Mouse (Mus musculus) cerebellum, postnatal 4 days (tissue): ENCODE data around the gene Ankrd54.
"Not testable (repeated sequence)": the region's sequence is repeated elsewhere in the genome, so short reads cannot be mapped to it uniquely, and the experiment has no call there.

Experiments used
- DNase-seq, 2 experiments: peaks; one replicate each; pipeline ENCODE4 v3.0.0; 2022; ENCODE audit warnings: low spot score in 2 of 2, mixed read lengths in 1 of 2

The Ankrd54 gene

DNA sequence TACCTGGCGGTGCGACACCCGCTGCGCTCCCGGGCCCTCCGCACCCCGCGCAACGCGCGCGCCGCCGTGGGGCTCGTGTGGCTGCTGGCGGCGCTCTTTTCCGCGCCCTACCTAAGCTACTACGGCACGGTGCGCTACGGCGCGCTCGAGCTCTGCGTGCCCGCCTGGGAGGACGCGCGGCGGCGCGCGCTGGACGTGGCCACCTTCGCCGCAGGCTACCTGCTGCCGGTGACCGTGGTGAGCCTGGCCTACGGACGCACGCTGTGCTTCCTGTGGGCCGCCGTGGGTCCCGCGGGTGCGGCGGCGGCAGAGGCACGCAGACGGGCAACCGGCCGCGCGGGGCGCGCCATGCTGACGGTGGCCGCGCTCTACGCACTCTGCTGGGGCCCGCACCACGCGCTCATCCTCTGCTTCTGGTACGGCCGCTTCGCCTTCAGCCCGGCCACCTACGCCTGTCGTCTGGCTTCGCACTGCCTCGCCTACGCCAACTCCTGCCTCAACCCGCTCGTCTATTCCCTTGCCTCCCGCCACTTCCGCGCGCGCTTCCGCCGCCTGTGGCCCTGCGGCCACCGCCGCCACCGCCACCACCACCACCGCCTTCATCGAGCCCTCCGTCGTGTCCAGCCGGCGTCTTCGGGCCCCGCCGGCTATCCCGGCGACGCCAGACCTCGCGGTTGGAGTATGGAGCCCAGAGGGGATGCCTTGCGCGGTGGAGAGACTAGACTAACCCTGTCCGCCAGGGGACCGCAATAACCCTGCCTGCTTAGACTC is 19.8 kb downstream of the Ankrd54 start:
- no peak for DNase-seq

DNA sequence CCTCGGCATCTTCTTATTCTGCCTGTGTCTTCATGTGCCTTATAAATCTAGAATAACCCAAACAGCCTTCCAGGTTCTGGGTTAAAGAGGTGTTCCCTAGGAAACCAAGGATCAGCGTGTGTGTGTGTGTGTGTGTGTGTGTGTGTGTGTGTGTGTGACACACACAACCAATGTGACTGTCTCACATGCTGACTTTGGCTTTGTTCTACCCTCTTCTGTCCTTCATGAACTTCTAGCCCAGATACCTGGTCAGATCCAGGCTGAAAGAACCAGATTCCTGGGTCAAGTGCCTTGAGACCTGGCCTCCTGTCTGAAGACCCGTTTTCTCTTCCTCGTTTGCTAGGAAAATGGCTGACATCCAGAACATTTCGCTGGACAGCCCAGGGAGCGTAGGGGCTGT is 21.1 kb downstream of the Ankrd54 start, which contains the start of gene Galr3:
TSS of gene Galr3 (plus strand) at position 301 of the 400 bp plus-strand sequence.
- no peak for DNase-seq

DNA sequence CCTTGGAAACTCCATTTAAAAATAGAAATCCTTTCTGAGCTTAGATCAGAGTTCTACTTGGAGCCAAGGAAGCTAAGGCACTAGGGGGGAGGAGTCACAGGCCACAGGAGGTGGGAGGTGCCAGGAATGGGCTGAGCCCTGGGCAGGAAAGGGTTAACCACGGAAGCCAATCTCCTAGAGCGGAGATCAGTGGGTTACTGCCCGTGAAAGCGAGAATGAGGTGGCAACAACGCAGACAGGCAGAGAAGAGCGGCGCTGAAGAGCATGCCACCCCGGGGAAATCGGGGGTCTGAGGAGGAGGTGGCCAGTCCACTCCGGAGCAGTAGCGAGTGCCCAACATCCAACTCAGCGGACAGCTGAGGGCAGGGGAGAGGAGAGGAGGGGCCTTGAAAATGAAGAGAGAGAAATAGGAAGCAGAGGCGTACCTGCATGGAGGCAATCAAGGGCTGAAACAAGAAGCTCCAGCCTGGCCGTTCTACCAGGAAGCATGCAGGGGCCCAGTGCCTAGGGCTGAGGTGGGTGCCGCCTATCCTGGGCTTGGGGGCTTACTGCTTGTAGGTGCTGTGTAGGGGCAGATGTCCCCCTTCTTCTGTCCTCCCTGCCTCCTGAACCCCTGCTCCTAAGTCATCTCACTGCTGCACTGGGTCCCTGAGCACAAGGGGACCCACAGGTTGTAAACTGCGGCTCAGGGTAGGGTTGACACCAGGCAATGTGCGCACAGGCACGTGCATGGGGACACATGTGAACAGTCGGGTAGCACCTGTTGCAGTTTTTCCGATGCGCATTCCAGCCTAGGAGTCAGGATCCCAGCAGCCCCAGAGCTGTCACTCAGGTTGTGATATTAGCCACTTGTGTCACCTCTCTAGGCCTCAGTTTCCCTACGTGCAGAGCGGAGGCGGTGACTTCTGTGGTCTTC is 21.9 kb downstream of the Ankrd54 start:
- DNase-seq: no peak

DNA sequence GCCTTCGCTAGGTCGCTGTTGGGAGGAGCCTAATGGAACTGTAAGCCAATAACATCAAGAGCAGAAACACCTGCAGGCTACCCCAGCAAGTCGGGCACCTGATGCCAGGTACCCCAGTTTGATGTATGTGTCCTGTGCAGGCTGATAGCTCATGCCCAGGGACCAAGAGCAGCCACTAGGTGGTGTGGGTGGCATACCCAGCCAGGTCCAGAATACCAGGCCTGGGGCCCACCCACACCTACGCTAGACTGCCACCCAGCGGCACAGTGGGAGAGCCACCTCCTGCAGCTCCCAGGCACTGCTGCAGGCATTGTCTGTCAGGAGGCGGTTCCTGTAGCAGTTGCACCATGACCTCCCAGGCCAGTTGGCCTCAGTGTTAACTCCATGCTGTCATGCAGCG is 23.8 kb downstream of the Ankrd54 start:
- DNase-seq: peak in 1 of 2 experiments; percentile 44

DNA sequence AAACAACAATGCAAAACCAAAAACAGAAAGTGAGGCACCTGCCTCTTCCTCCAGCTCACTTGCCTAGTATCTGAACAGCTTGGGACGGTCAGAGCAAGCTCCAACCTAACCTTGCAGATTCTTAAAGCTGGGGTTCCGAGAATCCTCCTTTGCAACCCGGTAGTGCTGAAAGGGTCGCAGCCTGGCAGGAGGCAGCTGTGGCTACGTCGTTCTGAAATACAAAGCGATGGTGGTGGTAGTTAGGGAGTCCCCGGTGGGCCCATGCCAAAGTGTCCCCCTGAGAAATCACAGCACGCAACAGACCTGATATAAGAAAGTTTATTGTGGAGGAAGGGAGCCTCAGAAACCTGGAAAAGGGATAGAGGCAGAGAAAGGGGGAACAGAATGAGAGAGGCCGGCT is 24.4 kb downstream of the Ankrd54 start:
- no peak for DNase-seq

DNA sequence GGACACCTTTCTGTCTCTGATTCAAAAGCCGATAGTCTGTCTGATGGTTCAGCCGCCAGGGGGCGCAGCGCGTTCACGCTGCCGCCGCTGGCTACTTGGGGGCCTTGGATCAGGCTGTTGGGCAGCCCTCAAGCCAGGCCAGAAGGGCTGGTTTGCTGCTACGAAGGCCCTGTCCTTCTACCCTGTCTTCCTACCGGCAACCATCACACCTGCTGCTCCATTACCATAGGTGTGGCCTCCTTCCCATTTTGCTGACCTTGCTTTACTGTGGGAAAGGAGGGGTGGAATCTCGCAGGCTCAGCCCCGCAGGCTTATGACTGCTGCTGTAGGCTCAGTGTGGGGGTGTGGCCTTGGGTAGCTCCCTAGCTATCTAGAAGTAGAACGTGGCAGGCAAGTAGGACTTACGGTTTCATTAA is 24.8 kb downstream of the Ankrd54 start:
- peak; percentile 49 to 75 for DNase-seq

DNA sequence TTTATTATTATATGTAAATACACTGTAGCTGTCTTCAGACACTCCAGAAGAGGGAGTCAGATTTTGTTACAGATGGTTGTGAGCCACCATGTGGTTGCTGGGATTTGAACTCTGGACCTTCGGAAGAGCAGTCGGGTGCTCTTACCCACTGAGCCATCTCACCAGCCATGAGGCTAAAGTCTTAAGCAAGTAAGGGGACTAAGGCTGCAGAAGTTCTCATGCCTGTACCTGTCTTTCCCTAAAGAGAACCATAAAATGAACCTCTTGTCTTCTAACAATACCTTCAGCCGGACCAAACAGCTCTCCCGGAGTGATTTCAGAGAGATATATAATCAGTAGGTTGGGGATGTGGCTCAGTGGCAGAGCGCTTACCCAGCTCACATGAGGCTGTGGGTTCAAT is 30.8 kb downstream of the Ankrd54 start:
- not testable (repeated sequence) for DNase-seq

DNA sequence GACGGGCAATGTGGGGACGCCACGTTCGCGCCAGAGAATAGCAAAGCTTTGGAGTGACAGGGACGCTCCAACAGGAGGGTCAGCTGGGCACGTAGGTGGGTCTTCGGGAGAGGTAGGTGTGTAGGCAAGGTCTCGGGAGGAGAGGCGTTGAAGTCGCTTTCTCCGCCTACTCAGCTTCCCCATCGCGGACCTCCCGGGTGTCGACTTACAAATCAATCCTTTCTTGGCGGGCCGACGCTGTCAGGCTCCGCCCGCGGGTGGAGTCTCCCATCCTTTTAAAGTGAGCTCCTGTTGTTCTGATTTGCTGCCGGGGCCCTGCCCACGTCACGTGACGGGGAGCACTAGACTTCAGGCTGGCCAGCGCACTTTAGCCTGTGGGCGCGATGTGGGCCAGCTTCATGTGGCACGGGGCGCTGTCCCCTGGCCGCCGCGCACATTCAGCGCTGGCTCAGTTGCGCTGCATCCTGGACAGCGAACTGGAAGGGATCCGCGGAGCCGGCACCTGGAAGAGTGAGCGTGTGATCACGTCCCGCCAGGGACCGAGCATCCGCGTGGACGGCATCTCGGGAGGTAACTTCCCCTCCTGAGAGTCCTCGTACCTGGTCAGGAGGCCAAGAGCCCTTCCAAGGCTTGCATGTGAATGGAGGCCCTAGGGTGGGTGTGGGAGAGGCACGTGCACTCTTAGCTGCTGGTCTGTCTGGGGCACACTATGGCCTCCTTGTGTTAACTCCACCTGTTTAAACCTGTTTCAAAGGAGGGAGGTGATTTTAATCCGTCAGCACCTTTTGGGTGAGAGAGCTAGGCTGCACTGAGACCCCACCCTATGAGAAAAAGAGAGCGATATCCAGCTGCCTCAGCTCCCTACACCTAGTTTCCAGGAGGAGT is 31.9 kb downstream of the Ankrd54 start:
- DNase-seq: peak; percentile 57 to 76

DNA sequence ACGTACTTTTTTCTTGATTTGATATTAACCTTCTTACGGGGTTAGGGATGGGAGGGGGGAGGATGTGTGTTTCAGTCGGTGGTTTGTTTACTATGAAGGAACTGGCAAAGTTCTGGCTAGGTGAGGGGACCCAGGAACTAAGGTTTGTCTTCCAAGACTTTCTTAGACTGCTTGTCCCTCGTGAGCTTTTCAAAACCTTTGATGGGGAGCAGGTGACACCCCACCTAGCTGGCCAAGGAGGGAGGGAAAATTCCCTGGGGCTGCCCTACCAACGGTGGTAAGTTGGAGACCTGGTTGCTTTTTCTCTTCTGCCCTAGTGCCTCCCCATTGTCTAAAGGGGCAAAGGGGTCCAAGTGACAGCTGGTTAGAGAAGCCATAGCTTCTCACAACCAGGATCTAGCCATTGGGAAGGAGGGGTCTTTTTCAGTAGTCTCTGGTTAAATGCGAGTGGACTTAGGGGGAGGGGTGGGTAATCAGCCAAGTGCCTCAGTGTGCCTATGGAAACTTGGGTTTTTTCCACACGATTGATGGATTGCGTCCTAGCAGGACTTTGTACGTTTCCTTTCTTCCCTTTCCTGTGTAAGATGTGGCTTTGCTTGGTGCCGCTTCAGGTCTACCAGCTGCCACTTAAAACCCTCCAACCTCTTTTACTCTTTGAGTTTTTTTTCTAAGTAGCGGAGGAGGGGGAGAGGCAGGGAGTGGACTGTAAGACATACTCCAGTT is 33.0 kb downstream of the Ankrd54 start:
- DNase-seq: no peak

DNA sequence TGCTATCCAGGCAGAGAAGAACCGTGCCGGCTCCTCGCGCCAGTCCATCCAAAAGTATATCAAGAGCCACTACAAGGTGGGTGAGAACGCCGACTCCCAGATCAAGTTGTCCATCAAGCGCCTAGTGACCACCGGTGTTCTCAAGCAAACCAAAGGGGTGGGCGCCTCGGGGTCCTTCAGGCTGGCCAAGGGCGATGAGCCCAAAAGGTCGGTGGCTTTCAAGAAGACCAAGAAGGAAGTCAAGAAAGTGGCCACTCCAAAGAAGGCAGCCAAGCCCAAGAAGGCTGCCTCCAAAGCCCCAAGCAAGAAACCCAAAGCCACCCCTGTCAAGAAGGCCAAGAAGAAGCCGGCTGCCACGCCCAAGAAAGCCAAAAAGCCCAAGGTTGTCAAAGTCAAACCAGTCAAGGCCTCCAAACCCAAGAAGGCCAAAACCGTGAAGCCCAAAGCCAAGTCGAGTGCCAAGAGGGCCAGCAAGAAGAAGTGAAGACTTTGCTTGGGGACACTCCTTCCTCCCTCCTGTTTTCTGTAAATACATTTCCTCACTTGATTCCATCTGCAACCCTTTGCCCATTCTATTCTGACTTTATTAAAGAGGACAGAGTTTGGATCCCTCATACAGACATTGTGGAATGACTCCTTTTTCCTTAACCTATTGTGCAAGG is 33.7 kb downstream of the Ankrd54 start:
- no peak for DNase-seq

DNA sequence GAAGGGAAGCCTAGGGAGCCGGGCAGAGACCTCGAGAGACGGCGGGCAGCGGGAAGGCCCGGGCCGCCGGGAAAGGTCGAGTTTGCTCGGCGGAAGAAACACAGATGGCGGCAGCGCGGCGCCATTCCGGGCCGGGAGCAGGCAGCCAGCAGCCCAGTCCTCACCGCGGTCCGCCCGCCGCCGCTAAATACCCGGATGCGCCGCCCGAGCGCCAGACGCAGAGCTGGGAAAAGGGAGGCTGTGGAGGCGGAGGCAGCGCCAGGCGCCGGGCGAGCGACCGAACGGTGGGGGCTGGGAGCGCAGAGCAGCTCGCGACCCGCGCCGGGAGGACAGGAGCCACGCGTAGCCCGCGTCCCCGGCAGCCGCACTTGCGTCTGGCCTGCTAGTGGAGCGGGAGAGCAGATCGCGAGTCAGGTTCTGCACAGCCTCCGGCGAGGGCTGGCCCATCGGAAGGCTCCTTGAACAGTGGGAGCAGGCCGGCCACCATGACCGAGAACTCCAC is 34.4 kb downstream of the Ankrd54 start, which contains the start of gene H1f0:
TSS of gene H1f0 (plus strand) at position 214 of the 502 bp plus-strand sequence.
- DNase-seq: peak; percentile 95 to 98

DNA sequence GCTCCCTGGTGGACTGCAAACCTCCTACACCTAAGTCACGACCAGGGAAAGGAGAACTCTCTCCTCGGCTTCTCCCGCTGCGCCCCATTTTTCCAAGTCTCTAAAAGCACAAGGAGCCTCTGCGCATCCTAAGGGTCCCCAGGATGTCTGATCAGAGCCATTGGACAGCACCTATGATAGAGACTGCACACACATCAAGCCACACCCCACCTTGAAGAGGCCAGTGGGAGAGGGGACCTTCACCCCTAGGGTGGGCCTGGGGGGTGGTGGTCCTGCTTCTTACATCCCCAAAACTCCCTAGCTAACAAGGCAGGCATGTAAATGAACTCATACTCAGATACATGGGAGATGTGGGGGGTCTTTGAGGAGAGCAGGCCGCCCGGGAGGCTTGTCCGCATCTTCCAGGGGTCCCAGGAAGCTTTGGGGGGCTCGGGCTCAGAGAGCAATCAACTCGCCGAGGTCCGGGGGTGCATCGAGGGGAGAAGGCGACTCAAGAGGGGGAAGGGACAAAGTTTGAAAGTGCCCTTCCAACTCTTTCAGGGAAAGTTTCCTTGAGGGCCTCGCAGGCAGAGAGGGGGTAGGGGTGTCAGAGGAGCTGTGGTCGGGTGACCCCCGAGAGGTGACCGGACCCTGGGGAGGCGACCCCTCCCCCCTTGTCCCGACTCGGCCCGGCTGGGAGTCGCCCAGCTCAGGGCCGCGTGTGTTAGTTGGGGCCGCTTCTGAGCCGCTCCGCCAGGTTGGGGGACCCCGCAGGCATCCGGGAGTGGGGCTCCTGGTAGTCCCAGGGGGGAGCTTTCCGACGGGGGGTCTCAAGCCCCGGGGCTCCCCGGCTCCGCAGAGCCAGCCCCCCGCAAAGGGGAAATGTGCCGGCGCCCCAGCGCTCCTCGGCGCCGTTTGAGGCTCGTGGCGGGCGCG is 35.1 kb downstream of the Ankrd54 start:
- DNase-seq: peak in 1 of 2 experiments; percentile 50

DNA sequence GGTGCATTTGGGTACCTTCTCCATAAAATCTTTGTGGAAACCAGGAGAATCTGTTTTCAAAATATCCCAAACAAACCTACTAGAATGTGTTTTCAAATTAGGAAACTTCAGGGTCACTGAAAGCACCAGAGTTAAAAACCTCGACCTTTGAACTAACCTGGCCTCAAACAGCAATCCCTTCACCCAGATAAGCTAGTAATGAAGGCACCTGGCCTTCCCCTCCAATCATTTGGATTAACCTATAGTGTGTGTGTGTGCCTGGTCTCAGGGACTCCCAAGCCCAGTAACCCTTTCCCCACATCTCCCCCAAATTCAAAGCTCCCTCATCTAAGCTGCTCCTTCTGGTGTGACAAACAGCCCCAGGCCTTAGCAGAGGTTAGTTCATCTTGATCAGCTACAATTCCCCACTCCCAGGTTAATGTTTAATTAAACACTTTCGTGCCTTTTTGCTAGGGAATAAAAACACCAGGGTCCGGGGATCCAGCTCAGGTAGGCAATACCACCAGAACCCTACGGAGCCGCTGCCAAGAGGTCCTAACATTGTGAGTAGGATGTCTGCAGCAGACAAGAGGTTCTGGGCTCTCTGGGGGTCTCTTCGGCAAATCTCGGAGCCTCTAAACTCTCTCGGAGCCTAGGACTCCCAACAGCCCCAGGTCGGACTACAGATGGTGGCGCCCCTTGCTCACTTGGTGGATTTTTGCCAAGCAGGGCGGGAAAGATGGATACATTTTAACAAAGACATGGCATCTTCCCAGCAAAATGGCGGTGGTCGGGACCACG is 36.0 kb downstream of the Ankrd54 start:
- DNase-seq: peak in 1 of 2 experiments; percentile 73

DNA sequence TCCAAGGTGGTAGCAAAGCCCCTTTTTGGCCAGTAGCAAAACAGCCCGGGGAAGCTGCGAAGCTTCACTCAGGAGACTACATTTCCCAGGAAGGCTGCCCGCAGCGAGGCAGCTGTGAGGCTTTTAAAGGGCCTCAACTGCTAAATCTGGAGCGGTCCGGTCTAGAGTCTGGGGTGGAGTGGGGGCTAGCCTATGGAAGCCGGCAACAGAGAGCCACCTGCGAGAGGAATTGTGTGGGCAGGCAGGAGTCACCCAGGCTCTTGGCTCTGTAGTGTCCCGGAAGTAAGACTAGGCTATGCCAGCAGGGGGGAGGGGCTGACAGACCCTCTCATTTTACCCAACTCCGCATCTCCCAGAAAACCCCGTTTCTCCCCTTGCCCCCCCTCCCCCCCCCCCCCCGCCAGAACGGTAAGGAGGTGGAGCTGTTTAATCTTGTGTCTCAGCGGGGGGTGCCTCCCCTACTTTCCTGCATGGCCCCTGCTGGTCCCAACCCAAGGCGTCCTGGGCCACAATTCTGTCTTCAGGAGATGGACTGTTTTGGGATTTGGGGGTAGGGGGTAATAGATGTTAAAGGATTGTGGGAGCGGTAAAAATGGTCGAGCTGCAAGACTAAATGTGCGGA is 36.9 kb downstream of the Ankrd54 start:
- DNase-seq: no peak

DNA sequence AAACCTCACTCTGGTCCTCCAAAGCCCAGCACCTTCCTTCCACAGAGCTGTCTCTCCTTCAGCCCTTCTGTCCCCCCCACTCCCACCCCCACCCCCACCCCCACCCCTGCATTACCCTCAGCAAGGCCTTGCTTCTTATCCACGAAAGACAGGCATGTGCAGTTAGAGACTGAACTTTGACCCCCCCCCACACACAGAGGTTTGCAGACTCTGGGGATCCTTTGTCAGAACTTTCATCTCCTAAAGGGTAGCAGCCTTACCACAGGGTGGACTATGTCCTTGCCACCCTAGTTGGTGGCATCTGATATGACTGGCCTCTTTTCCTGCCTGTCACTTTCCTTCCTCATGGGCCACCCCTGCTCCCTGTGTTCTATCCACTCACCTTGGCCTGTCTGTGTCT is 39.3 kb downstream of the Ankrd54 start:
- no peak for DNase-seq

DNA sequence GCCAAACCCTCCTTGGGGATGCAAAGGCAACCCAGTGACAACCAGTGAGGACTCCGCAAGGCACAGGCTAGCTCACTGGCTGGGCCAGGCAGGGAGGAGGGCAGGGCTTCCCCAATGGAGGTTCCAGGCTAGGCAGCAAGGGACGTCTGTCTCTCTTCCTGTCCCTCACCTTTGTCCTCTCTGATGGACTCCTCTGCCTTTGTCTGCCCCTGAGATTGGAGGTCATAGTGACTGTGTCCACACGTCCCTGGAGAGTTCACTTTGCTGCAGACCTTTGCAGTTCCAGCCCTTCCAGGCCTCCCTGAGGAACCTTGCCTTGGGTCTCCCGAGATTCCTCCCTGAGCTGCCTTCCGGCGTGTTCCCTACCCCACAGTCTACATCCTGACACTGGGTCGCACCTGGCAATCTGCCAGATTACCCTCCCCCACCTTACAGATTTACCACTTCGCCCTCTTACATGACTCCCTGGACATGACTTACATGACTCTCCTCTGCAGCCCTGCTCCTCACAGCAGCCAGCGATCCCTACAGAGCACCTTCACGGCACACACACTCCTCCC is 39.9 kb downstream of the Ankrd54 start:
- no peak for DNase-seq

DNA sequence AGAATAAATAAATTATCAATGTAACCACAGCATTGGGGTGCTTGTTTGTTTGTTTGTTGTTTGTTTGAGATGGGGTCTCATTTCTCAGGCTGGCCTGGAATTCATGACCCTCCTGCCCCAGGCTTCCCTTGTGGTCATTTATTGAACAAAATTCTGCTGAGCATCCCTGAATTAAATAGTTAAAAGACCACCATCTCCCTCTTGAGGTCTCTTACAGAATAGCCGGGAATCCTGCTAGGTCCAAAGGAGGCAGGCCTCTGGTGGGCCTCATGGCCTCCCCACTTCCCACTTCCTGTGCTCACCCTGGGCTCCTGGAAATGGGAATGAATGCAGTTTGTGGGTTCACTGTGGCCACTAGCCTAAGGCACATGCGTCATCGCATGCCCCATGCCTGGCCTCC is 43.8 kb downstream of the Ankrd54 start:
- DNase-seq: no peak
